Mouse (Mus musculus): ENCODE results near the gene Pcbd1. TPM values are rescaled to one million over a fixed set of nuclear protein-coding genes. Genes with fewer than 3 reads are reported as not detected.

Pcbd1 gene
- polyA plus RNA-seq, 1 experiment from 2014 or later: 83.3 TPM

DNA sequence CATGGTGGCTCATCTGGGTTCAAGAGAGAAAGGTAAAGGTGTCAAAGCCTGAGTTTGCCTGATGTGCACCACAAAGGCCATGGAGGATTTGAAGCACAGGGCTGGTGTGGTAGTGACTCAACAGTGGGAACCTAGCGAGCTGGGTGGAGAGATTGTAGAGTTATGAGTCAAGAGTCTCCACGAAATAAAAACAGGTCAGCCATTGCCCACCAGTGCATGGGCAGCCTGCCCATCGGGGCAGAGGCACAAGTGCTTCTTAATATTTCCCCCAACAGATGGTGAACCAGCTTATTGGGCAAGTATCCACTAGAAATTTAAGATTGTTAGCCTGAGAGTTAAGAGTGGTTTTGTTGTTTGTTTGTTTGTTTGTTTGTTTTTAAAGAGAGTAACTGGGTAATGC lies 41.8 kb downstream of the Pcbd1 start:
- H3K4me2 ChIP-seq (ENCODE audit: low read depth, low read length): no peak overlapping the region
- WGBS: 83% methylated on average over 3 of the region's 3 CpGs
- no peaks in the 10 kb centered on the region for H3K4me1 ChIP-seq (replicated peaks; ENCODE audit: control insufficient read depth, insufficient read depth, low read length)
- no peaks in the 10 kb centered on the region; the same call in 1 of the 2 replicates for H3K36me3 ChIP-seq (ENCODE audit: control insufficient read depth, insufficient read depth, low read length)
- no peaks in the 10 kb centered on the region for H3K27me3 ChIP-seq (ENCODE audit: control insufficient read depth, insufficient read depth, low read depth, low read length)
- no peak for ATAC-seq (ENCODE audit: low read depth)
- H3K9ac ChIP-seq (ENCODE audit: low read length): no peak overlapping the region
- H3K4me3 ChIP-seq (ENCODE audit: low read length): no peak overlapping the region
- H3K27ac ChIP-seq (ENCODE audit: low read length): no peak overlapping the region
- H3K9me3 ChIP-seq (ENCODE audit: control insufficient read depth, low read length): no peaks in the 10 kb centered on the region

DNA sequence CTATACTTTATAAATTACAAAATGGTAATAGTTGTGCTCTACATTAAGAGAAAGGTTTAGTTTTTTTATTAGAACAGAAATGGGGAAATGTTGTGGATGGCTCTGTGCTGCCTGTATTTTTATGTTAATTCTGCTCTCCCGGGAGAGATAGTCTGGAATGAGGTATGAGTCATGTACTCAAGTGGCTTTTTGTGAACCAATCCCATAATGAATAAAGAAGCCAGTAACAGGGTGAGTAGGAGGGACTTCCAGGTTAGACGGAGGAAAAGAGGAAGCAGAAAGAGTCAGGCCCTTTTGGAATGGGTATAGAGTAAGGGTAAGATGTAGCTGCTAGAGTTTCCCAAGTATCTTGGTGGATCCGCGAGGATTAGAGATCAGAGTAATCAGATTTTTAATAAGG lies 44.9 kb downstream of the Pcbd1 start:
- ATAC-seq (ENCODE audit: low read depth): no peak
- H3K9ac ChIP-seq (ENCODE audit: low read length): no peak overlapping the region
- no peaks in the 10 kb centered on the region for H3K4me1 ChIP-seq (replicated peaks; ENCODE audit: control insufficient read depth, insufficient read depth, low read length)
- H3K4me3 ChIP-seq (ENCODE audit: low read length): no peak overlapping the region
- H3K4me2 ChIP-seq (ENCODE audit: low read depth, low read length): no peak overlapping the region
- WGBS: 75% methylated on average over 4 of the region's 4 CpGs
- H3K27me3 ChIP-seq (ENCODE audit: control insufficient read depth, insufficient read depth, low read depth, low read length): no peaks in the 10 kb centered on the region
- no peak overlapping the region for H3K27ac ChIP-seq (ENCODE audit: low read length)
- no peaks in the 10 kb centered on the region for H3K36me3 ChIP-seq (ENCODE audit: control insufficient read depth, insufficient read depth, low read length)
- no peaks in the 10 kb centered on the region for H3K9me3 ChIP-seq (ENCODE audit: control insufficient read depth, low read length)

DNA sequence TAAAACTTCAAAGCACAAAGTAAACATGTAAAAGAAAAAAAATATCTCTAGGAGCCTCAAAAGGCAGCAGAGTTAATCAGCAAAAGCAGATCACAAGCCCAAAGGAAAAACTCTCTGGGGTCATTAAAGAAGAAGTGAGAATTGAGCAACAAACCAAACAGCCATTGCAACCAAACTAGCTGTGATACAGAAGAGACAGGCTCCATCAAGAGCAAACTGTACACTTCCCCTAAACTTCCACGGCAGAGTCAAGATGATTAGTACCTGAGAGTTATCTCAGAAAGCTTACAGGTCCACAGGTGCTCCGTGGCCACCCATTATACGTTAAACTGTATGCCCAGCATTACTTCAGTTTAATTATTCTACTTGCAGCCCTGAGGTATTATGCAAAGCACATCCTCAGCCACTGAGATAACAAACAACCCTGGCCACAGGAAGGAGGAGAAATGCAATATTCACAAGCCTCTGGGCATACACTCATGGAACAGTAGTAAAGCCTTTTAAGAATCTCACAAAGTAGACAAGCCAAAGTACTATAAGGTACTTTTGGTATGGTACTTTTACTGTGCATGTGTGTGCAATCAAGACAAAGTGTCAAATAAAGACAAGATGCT lies 46.2 kb downstream of the Pcbd1 start:
- WGBS: 53% methylated on average over 3 of the region's 3 CpGs
- Histone ChIP-seq H3K4me3 (ENCODE audit: low read length) (no peak overlapping the region), H3K4me2 (ENCODE audit: low read depth, low read length) (no peak overlapping the region), H3K9ac (ENCODE audit: low read length) (no peak overlapping the region), H3K27me3 (ENCODE audit: control insufficient read depth, insufficient read depth, low read depth, low read length) (no peaks in the 10 kb centered on the region), H3K9me3 (ENCODE audit: control insufficient read depth, low read length) (no peaks in the 10 kb centered on the region), H3K27ac (ENCODE audit: low read length) (no peak overlapping the region), H3K4me1 (replicated peaks; ENCODE audit: control insufficient read depth, insufficient read depth, low read length) (no peaks in the 10 kb centered on the region), H3K36me3 (ENCODE audit: control insufficient read depth, insufficient read depth, low read length) (no peaks in the 10 kb centered on the region)
- no peak for ATAC-seq (ENCODE audit: low read depth)

DNA sequence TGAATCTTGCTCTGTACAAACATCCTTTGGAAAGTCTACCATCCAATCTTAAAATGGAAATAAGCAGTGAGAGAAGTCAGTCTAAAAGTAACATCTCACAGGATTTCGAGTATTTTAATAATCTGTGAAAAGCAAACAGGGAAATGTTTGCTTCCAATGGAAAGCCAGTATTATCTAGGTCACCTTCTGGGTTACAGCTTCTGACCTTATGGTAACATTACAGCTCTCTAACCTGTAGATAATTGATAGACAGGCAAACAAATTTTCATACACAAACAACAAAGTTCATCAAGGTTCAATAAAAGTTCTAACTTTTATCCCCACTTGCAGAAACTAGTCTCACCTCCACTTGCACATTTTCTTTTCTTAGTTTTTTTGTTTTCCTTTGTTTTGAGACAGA lies 48.4 kb downstream of the Pcbd1 start:
- H3K4me2 ChIP-seq (ENCODE audit: low read depth, low read length): no peak overlapping the region
- H3K4me3 ChIP-seq (ENCODE audit: low read length): no peak overlapping the region
- H3K4me1 ChIP-seq (replicated peaks; ENCODE audit: control insufficient read depth, insufficient read depth, low read length): no peaks in the 10 kb centered on the region
- H3K36me3 ChIP-seq (ENCODE audit: control insufficient read depth, insufficient read depth, low read length): no peaks in the 10 kb centered on the region
- H3K9ac ChIP-seq (ENCODE audit: low read length): no peak overlapping the region
- H3K9me3 ChIP-seq (ENCODE audit: control insufficient read depth, low read length): no peaks in the 10 kb centered on the region
- no peak for ATAC-seq (ENCODE audit: low read depth)
- no peaks in the 10 kb centered on the region for H3K27me3 ChIP-seq (ENCODE audit: control insufficient read depth, insufficient read depth, low read depth, low read length)
- WGBS: 58% methylated on average over 1 of the region's 1 CpGs
- no peak overlapping the region for H3K27ac ChIP-seq (ENCODE audit: low read length)

DNA sequence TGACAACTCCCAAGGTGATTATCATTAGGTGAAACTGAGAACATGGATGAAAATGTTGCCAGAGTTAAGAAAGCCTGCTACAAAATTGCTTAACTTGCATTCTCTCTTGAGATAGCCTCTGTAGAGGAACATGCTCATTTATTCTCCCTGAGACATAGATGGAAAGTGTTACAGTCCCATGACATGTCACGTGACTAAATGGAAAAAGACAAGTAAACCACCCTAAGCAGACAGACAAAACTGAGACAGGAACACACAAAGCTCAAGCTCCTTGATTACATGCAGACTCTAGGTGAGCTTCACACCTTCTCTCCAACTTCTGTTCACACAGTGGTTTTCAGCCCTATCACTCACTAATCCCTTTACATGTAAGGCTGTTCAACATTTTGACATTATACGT lies 54.2 kb downstream of the Pcbd1 start:
- Histone ChIP-seq H3K36me3 (ENCODE audit: control insufficient read depth, insufficient read depth, low read length) (no peaks in the 10 kb centered on the region), H3K27me3 (ENCODE audit: control insufficient read depth, insufficient read depth, low read depth, low read length) (no peaks in the 10 kb centered on the region), H3K4me1 (replicated peaks; ENCODE audit: control insufficient read depth, insufficient read depth, low read length) (peaks cover 8% of the 10 kb centered on the region), H3K4me2 (ENCODE audit: low read depth, low read length) (no peak overlapping the region), H3K9ac (ENCODE audit: low read length) (no peak overlapping the region), H3K27ac (ENCODE audit: low read length) (no peak overlapping the region), H3K9me3 (ENCODE audit: control insufficient read depth, low read length) (no peaks in the 10 kb centered on the region), H3K4me3 (ENCODE audit: low read length) (no peak overlapping the region)
- no peak for ATAC-seq (ENCODE audit: low read depth)
- WGBS: 87% methylated on average over 2 of the region's 2 CpGs

Small RNAs within 50 kb of the gene (microRNA-seq; reads per million reads assigned to microRNA genes)
- gene Gm44308: not detected

Other genes with a start within 250 kb of the Pcbd1 start
- gene Sgpl1, start 58.4 kb downstream of the Pcbd1 start, polyA plus RNA-seq (2015; fragmentation: Nextera tagmentation; extraction: Ambion mirVana): 56.4 and 56.9 TPM in 2 replicates
- 7.5 and 20.5 TPM in 2 replicates for gene Tbata, start 82.6 kb downstream of the Pcbd1 start, polyA plus RNA-seq (2015; fragmentation: Nextera tagmentation; extraction: Ambion mirVana)
- 2.6 and 2.7 TPM in 2 replicates for gene Adamts14, start 184.1 kb downstream of the Pcbd1 start, polyA plus RNA-seq (2015; fragmentation: Nextera tagmentation; extraction: Ambion mirVana)
- gene Prf1, start 208.5 kb downstream of the Pcbd1 start, polyA plus RNA-seq (2015; fragmentation: Nextera tagmentation; extraction: Ambion mirVana): 0.06 TPM in 1 of 2 replicates, not detected in the other

Data from lung, embryonic 16.5 days (tissue).